Mouse (Mus musculus) bone marrow macrophage, adult 2 months (primary cell): ENCODE measurements around the gene Pik3r1. TPM values are rescaled to one million over a fixed set of nuclear protein-coding genes. Genes with fewer than 3 reads are reported as not detected.

Experiments
- H3K27ac ChIP-seq: 2 replicates; pipeline ENCODE4 v1.5.1; 2012; ENCODE audit warnings: low read depth, low read length; ENCODE audit not compliant: insufficient read depth
- H3K4me1 ChIP-seq: 2 replicates; pipeline ENCODE4 v1.6.1; 2012; ENCODE audit warnings: low read length; ENCODE audit not compliant: control insufficient read depth, insufficient read depth
- H3K4me3 ChIP-seq: 2 replicates; pipeline ENCODE4 v1.5.1; 2012; ENCODE audit warnings: mild to moderate bottlenecking, low read length, moderate library complexity; ENCODE audit not compliant: insufficient read depth
- CTCF ChIP-seq: IDR thresholded peaks from 2 replicates; pipeline ENCODE4 v1.5.1; 2012; ENCODE audit warnings: low read depth, mild to moderate bottlenecking, low read length, moderate library complexity
- POLR2A ChIP-seq: IDR thresholded peaks from 2 replicates; pipeline ENCODE4 v1.6.1; 2012; ENCODE audit warnings: mild to moderate bottlenecking, low read depth, low read length, borderline replicate concordance
- polyA plus RNA-seq: library from polyadenylated mRNA; stranded (reverse); fragments of >200 nt; gene quantifications from 2 replicates; pipeline ENCODE4 v1.2.4, GENCODE M21; 2012; ENCODE audit not compliant: missing spikeins, insufficient read depth, insufficient read length

Gene Pik3r1
- polyA plus RNA-seq, 1 experiment, result 52.5 TPM

- no peak overlapping the region for H3K27ac ChIP-seq
Observed at GRCm38 (mm10) chr13:101800021-101800596, 32.1 kb upstream of the Pik3r1 start.

DNA sequence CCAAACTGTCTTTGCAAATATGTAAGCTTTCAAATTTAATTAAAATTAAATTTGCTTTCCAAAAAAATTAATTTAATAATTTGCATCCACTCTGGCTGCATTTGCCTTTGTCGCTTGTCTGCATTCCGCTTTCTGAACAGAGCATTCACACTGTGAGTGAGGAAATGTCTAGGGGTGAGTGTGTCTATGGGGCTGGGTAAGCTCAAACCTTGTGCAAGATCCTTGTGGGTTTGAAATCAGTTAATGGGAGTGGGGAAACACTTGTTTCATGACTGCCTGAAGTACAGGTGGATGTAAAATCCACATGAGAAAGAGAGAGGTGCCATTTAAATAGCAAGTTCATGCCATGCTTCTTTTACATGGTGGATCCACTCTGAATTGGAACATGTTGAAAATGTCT, 31.3 kb upstream of the Pik3r1 start:
- Histone ChIP-seq H3K27ac (no peak overlapping the region), H3K4me3 (no peak overlapping the region), H3K4me1 (no peaks in the 10 kb centered on the region)
- TF ChIP-seq POLR2A, result no peak

More at GRCm38 (mm10) chr13:101800021-101800596, 32.1 kb upstream of the Pik3r1 start:
- H3K4me1 ChIP-seq, result no peaks in the 10 kb centered on the region
- TF ChIP-seq POLR2A, result no peak
- no peak overlapping the region for H3K4me3 ChIP-seq

DNA sequence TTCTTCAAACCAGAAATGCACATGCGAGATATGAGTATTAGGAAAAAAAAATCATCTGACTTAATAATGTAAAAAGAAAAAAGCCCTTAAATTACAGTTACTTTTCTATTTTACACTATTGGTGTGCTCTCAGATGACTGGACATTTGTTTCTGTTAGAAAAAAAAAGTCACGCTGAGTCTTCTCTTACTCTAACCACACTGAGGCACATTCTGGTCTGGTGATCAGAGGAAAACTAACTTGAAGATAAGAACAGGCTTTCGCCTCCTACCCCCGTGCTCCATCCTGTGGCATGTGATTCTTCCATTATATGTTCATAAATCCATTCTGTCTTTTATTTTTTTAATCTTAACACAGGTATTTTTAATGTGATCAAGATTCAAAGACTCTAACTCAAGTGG, 30.5 kb upstream of the Pik3r1 start:
- no peak for TF ChIP-seq POLR2A
- TF ChIP-seq CTCF, result no peak
- Histone ChIP-seq H3K4me3 (no peak overlapping the region), H3K27ac (no peak overlapping the region), H3K4me1 (no peaks in the 10 kb centered on the region)

- no peak overlapping the region for H3K27ac ChIP-seq
- TF ChIP-seq CTCF (no peak), POLR2A (no peak)
- H3K4me1 ChIP-seq, result no peaks in the 10 kb centered on the region
- no peak overlapping the region for H3K4me3 ChIP-seq
Observed at GRCm38 (mm10) chr13:101796983-101797382, 29.0 kb upstream of the Pik3r1 start.

DNA sequence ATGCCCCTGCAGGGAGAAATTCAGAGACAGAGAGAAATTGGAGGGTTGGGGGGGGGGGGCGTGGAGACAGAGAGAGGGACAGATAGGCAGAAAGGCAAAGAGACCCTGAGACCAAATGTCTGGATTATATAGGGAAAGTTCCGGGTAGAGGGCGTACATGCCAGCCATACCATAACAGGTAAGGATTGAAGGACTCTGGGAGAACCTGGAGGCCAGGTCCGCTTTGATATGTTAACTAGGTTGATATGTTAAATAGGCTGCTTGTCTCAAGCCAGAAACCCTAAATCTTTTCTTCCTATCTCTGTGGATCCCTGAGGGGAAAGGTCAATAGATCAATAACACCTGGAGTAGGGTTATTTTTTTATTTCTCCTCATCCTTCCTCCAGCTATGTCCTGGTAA, 17.7 kb upstream of the Pik3r1 start:
- Histone ChIP-seq H3K4me3 (no peak overlapping the region), H3K27ac (no peak overlapping the region), H3K4me1 (no peaks in the 10 kb centered on the region)
- no peak for TF ChIP-seq CTCF
- TF ChIP-seq POLR2A, result no peak

DNA sequence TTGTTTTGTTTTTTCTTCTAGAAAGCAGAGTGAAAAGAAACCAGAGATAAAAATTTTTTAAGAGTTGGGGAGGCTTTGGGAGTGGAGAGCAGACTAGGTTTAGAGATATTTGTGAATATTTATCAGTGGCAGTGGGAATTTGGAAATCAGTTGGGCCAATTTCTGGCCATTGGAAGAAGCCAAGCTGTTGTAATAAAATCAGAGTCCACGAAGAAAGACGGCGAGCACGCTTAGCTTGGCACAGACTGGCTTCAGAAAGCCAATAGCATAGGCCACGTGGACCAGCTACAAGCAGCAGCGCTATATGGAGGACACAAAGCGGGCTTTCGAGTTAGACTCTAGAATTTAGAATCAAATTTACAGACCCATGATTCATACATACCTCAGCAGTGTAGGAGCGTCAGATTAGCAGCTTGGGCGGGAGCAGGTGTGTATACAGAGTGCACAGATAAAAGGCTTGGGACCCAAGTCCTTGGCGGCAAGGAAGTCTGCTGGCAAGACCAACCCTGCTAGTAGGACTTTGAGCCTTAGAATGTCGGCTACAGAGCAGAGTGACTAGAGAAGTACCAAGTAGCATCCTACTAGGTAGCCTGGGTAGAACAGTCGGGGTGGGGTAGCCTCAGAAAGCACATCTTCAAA, 16.8 kb upstream of the Pik3r1 start:
- Histone ChIP-seq H3K27ac (no peak overlapping the region), H3K4me1 (no peaks in the 10 kb centered on the region), H3K4me3 (no peak overlapping the region)
- no peak for TF ChIP-seq CTCF
- no peak for TF ChIP-seq POLR2A

GRCm38 (mm10) chr13:101779011-101779410, 11.0 kb upstream of the Pik3r1 start:
- H3K4me3 ChIP-seq, result no peak overlapping the region
- TF ChIP-seq CTCF, result no peak
- TF ChIP-seq POLR2A, result no peak

GRCm38 (mm10) chr13:101777851-101778250, 9.8 kb upstream of the Pik3r1 start:
- TF ChIP-seq CTCF (no peak), POLR2A (no peak)
- H3K4me3 ChIP-seq, result no peak overlapping the region
- no peaks in the 10 kb centered on the region for H3K4me1 ChIP-seq
- H3K27ac ChIP-seq, result no peak overlapping the region

More at GRCm38 (mm10) chr13:101779011-101779410, 11.0 kb upstream of the Pik3r1 start:
- Histone ChIP-seq H3K27ac (no peak overlapping the region), H3K4me1 (no peaks in the 10 kb centered on the region)

DNA sequence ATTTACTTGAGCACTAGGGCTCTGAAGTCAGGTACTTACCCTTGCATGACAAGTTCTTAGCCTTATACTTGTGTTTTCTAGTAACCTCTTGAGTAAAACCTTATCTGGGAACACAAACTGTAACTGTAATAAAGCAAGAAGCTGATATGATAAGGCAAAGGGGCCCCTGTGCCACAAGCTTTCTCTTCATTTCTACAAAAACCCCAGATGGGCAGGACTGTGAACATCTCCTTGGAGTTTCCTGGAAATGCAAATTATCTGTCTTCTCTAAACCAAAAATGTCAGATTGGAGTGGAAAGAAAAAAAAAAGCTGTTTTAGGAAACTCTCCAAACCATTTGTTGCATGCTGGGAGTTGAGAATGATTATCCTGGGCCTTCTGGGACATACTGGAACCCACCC, 3.1 kb upstream of the Pik3r1 start:
- Histone ChIP-seq H3K4me1 (no peaks in the 10 kb centered on the region; the same call in 1 of the 2 replicates), H3K4me3 (no peak overlapping the region), H3K27ac (no peak overlapping the region)
- no peak for TF ChIP-seq POLR2A
- TF ChIP-seq CTCF, result no peak

- peaks cover 7% of the 10 kb centered on the region for H3K4me1 ChIP-seq
- no peak overlapping the region for H3K4me3 ChIP-seq
- H3K27ac ChIP-seq, result no peak overlapping the region
- TF ChIP-seq CTCF (no peak), POLR2A (no peak)
Observed at GRCm38 (mm10) chr13:101769955-101770354, 1.9 kb upstream of the Pik3r1 start.

DNA sequence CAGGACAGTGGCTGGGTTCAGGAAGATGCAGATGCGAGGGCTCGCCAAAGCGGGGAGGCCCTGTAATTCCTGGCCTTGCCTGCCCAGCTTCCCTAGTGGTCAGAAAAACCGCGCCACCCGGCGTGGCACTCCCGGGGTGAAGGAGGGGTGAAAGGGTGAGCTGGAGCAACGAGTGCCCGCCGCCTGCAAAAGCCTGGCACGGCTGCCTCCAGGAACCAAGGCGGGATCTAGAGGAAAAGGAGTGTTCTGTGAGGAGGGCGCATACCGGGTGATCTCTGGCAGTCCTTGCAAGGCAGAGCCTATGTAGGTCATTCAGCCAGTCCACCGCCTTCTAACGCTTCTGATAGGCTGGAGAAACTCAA, 594 bp upstream of the Pik3r1 start:
- Histone ChIP-seq H3K4me3 (peak overlapping the region; percentile 74), H3K4me1 (peaks cover 10% of the 10 kb centered on the region), H3K27ac (peak overlapping the region; percentile 76)
- TF ChIP-seq POLR2A, result no peak
- no peak for TF ChIP-seq CTCF
